Mouse (Mus musculus): ENCODE measurements at regions not wholly inside any gene's neighbourhood (a gene's known extent, or its start where the extent isn't known, plus 50 kb on each side); places are given as distances from the start of the nearest gene placed in this dataset.
"Not testable (repeated sequence)": the region's sequence is repeated elsewhere in the genome, so short reads cannot be mapped to it uniquely, and the experiment has no call there.

DNA sequence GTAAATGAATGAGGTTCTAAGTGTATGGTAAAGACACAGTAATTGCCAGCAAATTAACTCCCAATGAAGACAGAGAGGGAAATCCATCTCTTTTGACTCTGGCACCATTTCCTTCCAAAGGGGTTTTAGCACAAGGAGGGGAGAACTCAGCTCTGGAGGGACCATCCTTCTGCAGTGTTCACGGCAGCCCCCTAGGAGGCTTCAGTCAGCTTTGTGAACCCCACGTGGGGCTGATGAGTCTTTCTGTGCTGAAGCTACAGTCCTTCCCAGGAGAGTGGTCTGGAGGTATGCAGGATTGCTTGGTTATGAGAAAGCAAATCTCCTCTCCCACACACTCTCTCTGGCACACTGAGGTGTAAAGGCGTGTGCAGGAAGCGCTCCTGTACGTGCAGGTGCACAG is 280.7 kb downstream of the Setd4 start:
- no peak overlapping the region for H3K4me3 ChIP-seq (ENCODE audit: low read depth, low read length)
- H3K4me1 ChIP-seq (ENCODE audit: control insufficient read depth, low read depth, low read length) = no peaks in the 10 kb centered on the region
- no peaks in the 10 kb centered on the region for H3K36me3 ChIP-seq (ENCODE audit: control insufficient read depth, insufficient read depth)
- H3K4me2 ChIP-seq (ENCODE audit: low read depth, low read length) = no peak overlapping the region
- no peak for ATAC-seq (ENCODE audit: low read depth)
- H3K9ac ChIP-seq (ENCODE audit: low read depth, low read length) = no peak overlapping the region
- 0 out of 2 replicates have a peak, but pooled peaks cover 2% of the 10 kb centered on the region for H3K9me3 ChIP-seq (replicated peaks; ENCODE audit: control insufficient read depth, low read length)
- no peak overlapping the region for H3K27ac ChIP-seq (ENCODE audit: low read length)
- H3K27me3 ChIP-seq (ENCODE audit: control insufficient read depth, insufficient read depth, low read depth, low read length) = no peaks in the 10 kb centered on the region
- WGBS (ENCODE audit: insufficient replicate concordance) = 67% methylated on average over 5 of the region's 5 CpGs

DNA sequence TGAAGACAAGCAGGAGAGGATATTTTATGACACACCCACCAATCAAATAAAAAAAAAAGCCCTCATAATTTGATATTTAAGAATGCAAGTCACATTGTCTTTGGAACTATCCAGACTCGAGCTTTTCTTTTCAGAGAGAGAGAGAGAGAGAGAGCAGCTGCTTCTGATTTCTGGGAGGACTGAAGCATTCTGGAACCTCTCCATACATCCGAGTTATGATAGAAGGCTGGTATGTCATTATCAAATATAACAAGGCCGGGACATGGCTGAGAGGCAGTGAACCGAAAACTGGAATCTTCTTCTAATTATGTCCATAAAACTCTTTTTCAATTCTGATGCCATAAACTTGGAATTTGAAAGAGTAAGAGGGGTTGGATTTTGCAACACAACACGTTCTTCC is 284.3 kb downstream of the Setd4 start:
- Histone ChIP-seq H3K4me3 (ENCODE audit: low read depth, low read length) (no peak overlapping the region), H3K27ac (ENCODE audit: low read length) (no peak overlapping the region), H3K9ac (ENCODE audit: low read depth, low read length) (no peak overlapping the region), H3K36me3 (ENCODE audit: control insufficient read depth, insufficient read depth) (no peaks in the 10 kb centered on the region), H3K9me3 (replicated peaks; ENCODE audit: control insufficient read depth, low read length) (0 out of 2 replicates have a peak, but pooled peaks cover 1% of the 10 kb centered on the region), H3K4me2 (ENCODE audit: low read depth, low read length) (no peak overlapping the region), H3K27me3 (ENCODE audit: control insufficient read depth, insufficient read depth, low read depth, low read length) (no peaks in the 10 kb centered on the region), H3K4me1 (ENCODE audit: control insufficient read depth, low read depth, low read length) (no peaks in the 10 kb centered on the region)
- no peak for ATAC-seq (ENCODE audit: low read depth)
- WGBS (ENCODE audit: insufficient replicate concordance) = 56% methylated on average over 5 of the region's 5 CpGs

DNA sequence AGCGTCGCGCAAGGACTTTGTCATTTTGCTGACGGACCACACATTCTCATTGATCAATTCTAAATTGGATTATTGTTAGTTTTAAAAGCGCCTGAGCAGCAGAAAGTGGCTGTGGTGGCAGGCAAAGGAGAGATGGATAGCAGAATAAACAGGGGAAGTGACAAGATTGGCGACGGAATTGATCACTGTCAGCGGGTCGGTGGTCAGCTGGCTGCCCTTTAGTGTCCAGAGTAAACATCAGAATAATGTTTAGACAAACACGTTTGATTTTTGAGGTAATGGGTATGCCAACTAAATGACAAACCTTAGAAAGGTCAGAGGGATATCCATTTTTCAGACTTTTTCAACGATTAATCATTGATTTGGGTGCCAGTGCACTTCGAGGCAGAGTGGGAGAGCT is 292.2 kb downstream of the Setd4 start:
- Histone ChIP-seq H3K4me3 (ENCODE audit: low read depth, low read length) (no peak overlapping the region), H3K4me1 (ENCODE audit: control insufficient read depth, low read depth, low read length) (no peaks in the 10 kb centered on the region), H3K27ac (ENCODE audit: low read length) (no peak overlapping the region), H3K27me3 (ENCODE audit: control insufficient read depth, insufficient read depth, low read depth, low read length) (no peaks in the 10 kb centered on the region), H3K9ac (ENCODE audit: low read depth, low read length) (no peak overlapping the region), H3K36me3 (ENCODE audit: control insufficient read depth, insufficient read depth) (no peaks in the 10 kb centered on the region), H3K9me3 (replicated peaks; ENCODE audit: control insufficient read depth, low read length) (no peaks in the 10 kb centered on the region), H3K4me2 (ENCODE audit: low read depth, low read length) (no peak overlapping the region)
- WGBS (ENCODE audit: insufficient replicate concordance) = 60% methylated on average over 12 of the region's 12 CpGs
- no peak for ATAC-seq (ENCODE audit: low read depth)

DNA sequence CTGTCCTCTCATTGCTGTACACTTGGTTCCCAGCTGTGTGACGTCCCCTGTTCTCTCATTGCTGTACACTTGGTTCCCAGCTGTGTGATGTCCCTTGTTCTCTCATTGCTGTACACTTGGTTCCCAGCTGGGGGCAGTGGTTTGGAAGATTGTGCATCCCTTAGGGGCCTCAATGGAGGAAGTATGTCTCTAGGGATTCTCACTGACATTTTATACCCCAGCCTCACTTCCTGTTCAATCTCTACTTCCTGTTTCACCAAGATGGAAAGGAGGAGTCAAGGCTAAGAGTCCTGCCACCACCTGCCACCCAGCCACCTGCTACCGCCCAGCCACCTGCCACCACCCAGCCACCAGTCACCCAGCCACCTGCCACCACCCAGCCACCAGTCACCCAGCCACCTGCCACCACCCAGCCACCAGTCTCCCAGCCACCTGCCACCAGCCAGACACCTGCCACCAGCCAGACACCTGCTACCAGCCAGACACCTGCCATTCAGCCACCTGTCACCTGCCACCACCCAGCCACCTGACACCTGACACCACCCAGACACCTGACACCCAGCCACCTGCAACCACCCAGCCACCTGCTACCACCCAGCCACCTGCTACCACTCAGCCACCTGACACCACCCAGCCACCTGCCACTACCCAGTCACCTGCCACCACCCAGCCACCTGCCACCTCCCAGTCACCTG is 295.1 kb downstream of the Setd4 start:
- no peak overlapping the region for H3K4me2 ChIP-seq (ENCODE audit: low read depth, low read length)
- H3K27me3 ChIP-seq (ENCODE audit: control insufficient read depth, insufficient read depth, low read depth, low read length) = no peaks in the 10 kb centered on the region
- WGBS (ENCODE audit: insufficient replicate concordance) = 57% methylated on average over 2 of the region's 2 CpGs
- H3K36me3 ChIP-seq (ENCODE audit: control insufficient read depth, insufficient read depth) = no peaks in the 10 kb centered on the region
- no peaks in the 10 kb centered on the region for H3K4me1 ChIP-seq (ENCODE audit: control insufficient read depth, low read depth, low read length)
- H3K4me3 ChIP-seq (ENCODE audit: low read depth, low read length) = no peak overlapping the region
- ATAC-seq (ENCODE audit: low read depth) = no peak
- no peak overlapping the region for H3K9ac ChIP-seq (ENCODE audit: low read depth, low read length)
- H3K9me3 ChIP-seq (replicated peaks; ENCODE audit: control insufficient read depth, low read length) = no peaks in the 10 kb centered on the region
- H3K27ac ChIP-seq (ENCODE audit: low read length) = no peak overlapping the region

DNA sequence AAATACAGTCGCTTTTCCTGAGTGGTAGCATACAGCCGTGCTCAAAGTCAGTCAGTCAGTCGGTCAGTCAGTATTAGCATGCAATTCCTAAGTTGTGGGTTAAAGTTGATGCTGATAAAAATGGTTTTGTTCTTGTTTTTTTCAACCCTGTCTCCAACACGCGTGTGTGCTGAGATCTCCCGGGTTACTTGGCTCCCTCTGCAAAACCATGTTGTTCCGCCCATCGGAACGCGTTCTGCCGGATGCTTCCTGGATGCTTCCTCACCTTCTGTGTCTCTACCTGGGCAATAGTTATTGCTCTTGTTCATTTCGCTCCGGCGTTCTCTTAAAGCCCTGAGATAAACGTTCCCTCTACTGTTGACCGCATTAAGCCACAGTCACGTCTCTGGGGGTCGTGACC is 296.9 kb downstream of the Setd4 start:
- no peak overlapping the region for H3K9ac ChIP-seq (ENCODE audit: low read depth, low read length)
- ATAC-seq (ENCODE audit: low read depth) = no peak
- no peak overlapping the region for H3K4me2 ChIP-seq (ENCODE audit: low read depth, low read length)
- H3K4me3 ChIP-seq (ENCODE audit: low read depth, low read length) = no peak overlapping the region
- no peak overlapping the region for H3K27ac ChIP-seq (ENCODE audit: low read length)
- 78% methylated on average over 18 of the region's 18 CpGs for WGBS (ENCODE audit: insufficient replicate concordance)
- no peaks in the 10 kb centered on the region for H3K9me3 ChIP-seq (replicated peaks; ENCODE audit: control insufficient read depth, low read length)
- H3K27me3 ChIP-seq (ENCODE audit: control insufficient read depth, insufficient read depth, low read depth, low read length) = no peaks in the 10 kb centered on the region
- H3K36me3 ChIP-seq (ENCODE audit: control insufficient read depth, insufficient read depth) = no peaks in the 10 kb centered on the region
- no peaks in the 10 kb centered on the region for H3K4me1 ChIP-seq (ENCODE audit: control insufficient read depth, low read depth, low read length)

DNA sequence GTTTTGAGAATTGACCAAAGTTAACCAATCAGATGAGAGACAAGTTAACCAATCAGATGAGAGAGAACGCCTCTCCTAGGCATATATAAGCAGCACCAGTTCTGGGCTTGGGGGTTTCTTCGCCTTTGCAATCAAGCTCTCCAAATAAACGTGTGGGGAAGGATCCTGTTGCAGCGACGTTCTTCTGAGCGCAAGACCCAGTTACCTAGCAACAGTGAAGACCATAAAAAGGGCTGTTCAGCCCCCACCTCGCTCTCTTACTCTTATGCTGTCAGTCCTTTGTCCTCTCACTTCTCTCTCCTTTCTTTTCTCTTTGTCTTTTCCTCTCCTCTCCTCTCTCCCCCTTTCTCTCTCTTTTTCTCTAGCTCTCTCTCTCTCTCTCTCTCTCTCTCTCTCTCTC is 297.7 kb downstream of the Setd4 start:
- not testable (repeated sequence) for H3K9ac ChIP-seq (ENCODE audit: low read depth, low read length); H3K4me2 ChIP-seq (ENCODE audit: low read depth, low read length); ATAC-seq (ENCODE audit: low read depth); H3K27me3 ChIP-seq (ENCODE audit: control insufficient read depth, insufficient read depth, low read depth, low read length); H3K9me3 ChIP-seq (replicated peaks; ENCODE audit: control insufficient read depth, low read length); H3K36me3 ChIP-seq (ENCODE audit: control insufficient read depth, insufficient read depth); H3K4me3 ChIP-seq (ENCODE audit: low read depth, low read length); H3K4me1 ChIP-seq (ENCODE audit: control insufficient read depth, low read depth, low read length); H3K27ac ChIP-seq (ENCODE audit: low read length)
- WGBS (ENCODE audit: insufficient replicate concordance) = 62% methylated on average over 7 of the region's 7 CpGs

DNA sequence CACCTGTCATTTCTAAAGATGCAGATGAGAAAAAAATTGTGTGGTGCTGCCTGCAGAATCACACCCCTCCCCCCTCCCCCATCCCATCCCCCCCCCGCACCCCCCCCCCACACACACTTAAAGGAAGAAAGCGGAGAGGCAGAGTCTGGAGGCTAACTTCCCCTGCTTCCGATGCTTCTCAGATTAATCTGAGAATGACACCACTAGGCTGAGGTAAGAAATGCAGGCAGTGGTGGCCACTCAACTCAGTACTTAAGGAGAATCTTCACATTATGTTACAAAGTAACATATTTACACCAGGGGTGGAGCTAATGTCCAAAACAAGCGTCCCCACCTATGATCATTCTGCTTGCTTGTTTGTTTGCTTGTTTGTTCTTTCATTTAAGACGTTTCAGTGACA is 309.4 kb downstream of the Setd4 start:
- Histone ChIP-seq H3K4me3 (ENCODE audit: low read depth, low read length) (no peak overlapping the region), H3K27ac (ENCODE audit: low read length) (no peak overlapping the region), H3K36me3 (ENCODE audit: control insufficient read depth, insufficient read depth) (no peaks in the 10 kb centered on the region), H3K4me2 (ENCODE audit: low read depth, low read length) (no peak overlapping the region), H3K9ac (ENCODE audit: low read depth, low read length) (no peak overlapping the region), H3K4me1 (ENCODE audit: control insufficient read depth, low read depth, low read length) (no peaks in the 10 kb centered on the region), H3K27me3 (ENCODE audit: control insufficient read depth, insufficient read depth, low read depth, low read length) (no peaks in the 10 kb centered on the region), H3K9me3 (replicated peaks; ENCODE audit: control insufficient read depth, low read length) (no peaks in the 10 kb centered on the region)
- WGBS (ENCODE audit: insufficient replicate concordance) = 13% methylated on average over 5 of the region's 5 CpGs
- ATAC-seq (ENCODE audit: low read depth) = no peak

DNA sequence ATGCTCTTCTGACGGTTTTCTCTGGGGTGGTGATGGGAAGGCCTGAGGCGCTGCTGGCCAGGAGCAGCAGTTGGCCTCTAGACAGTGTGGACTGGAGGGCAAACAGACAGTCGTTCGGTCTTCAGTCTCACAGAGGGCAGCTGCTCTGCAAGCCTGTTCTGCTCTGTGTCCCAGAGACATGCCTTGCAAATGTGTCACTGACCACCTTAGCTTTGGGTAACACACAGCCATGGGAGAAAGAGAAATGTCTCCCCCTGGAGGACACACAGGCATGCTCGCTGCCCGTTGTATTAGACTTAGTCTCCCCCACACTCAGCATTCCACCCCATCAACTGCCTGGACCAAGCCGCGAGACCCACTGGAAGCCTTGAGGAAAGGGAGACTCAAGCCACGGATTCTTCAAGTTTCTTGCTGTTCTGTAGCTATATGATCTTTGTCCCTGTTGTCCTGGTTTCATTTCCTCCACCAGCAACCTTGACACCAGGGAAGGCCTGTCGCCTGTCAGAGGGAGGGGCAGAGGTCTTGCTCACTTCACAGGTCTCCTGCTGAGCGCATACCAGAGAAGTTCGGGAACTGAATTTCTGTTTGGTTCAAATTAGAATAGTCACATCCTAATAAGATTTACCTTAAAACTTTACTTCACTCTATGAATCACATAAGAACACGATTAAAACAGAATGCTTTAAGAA is 310.8 kb downstream of the Setd4 start:
- Histone ChIP-seq H3K36me3 (ENCODE audit: control insufficient read depth, insufficient read depth) (no peaks in the 10 kb centered on the region), H3K27me3 (ENCODE audit: control insufficient read depth, insufficient read depth, low read depth, low read length) (no peaks in the 10 kb centered on the region), H3K4me1 (ENCODE audit: control insufficient read depth, low read depth, low read length) (no peaks in the 10 kb centered on the region), H3K27ac (ENCODE audit: low read length) (no peak overlapping the region), H3K4me2 (ENCODE audit: low read depth, low read length) (no peak overlapping the region), H3K9me3 (replicated peaks; ENCODE audit: control insufficient read depth, low read length) (no peaks in the 10 kb centered on the region), H3K4me3 (ENCODE audit: low read depth, low read length) (no peak overlapping the region), H3K9ac (ENCODE audit: low read depth, low read length) (no peak overlapping the region)
- no peak for ATAC-seq (ENCODE audit: low read depth)
- 21% methylated on average over 13 of the region's 13 CpGs for WGBS (ENCODE audit: insufficient replicate concordance)

DNA sequence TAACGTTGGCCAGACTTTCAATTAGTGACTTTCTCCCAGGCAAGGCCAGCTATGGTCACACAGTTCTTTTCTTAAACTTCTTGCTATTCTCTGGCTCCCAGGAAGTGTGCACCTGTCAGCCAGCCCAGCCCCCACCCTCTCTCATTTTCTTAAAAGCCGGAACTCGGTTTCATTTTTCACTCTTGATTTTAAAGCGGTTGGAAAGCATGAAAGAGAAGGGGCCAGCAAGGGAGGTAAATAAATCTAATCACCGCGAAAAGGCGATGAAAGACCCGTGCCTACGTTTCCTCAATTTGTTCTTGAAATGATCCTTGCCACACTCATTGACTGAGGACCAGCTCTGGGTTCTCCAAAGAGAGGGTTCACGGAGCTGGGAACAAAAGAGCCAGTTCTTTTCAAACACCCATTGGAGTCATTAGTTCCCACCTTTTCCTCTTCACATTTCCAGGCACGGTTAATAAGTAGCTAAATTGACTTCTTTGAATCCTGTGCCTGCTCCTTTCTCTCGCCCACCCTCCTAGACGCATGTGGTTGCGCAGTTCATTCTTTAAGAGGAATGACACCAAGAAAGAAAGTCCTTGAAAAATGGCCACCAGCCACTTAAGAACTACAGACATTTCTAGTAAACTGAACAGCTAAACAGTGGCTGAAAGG is 311.6 kb downstream of the Setd4 start:
- WGBS (ENCODE audit: insufficient replicate concordance) = 59% methylated on average over 14 of the region's 14 CpGs
- H3K9me3 ChIP-seq (replicated peaks; ENCODE audit: control insufficient read depth, low read length) = no peaks in the 10 kb centered on the region
- no peaks in the 10 kb centered on the region for H3K4me1 ChIP-seq (ENCODE audit: control insufficient read depth, low read depth, low read length)
- H3K36me3 ChIP-seq (ENCODE audit: control insufficient read depth, insufficient read depth) = no peaks in the 10 kb centered on the region
- no peak overlapping the region for H3K27ac ChIP-seq (ENCODE audit: low read length)
- ATAC-seq (ENCODE audit: low read depth) = no peak
- no peak overlapping the region for H3K9ac ChIP-seq (ENCODE audit: low read depth, low read length)
- no peak overlapping the region for H3K4me3 ChIP-seq (ENCODE audit: low read depth, low read length)
- no peaks in the 10 kb centered on the region for H3K27me3 ChIP-seq (ENCODE audit: control insufficient read depth, insufficient read depth, low read depth, low read length)
- H3K4me2 ChIP-seq (ENCODE audit: low read depth, low read length) = no peak overlapping the region
